14 mouse cellular contexts compared by ENCODE assay signal in genomic region chr5:92220287-92220902, GRCm38 (mm10). TPM values are rescaled to one million over a fixed set of nuclear protein-coding genes. Genes with fewer than 3 reads are reported as not detected.
DNase-seq lines count a peak whose midpoint lies in the region; ATAC-seq lines count a peak whose summit lies in the region.
"Had no signal": no experiment of that assay in that cellular context is flagged by ENCODE, and none has a peak within 500 bp of the region (broad histone marks: within the 10 kb centered on the region; RNA-seq: fewer than 3 reads in every experiment).

No protein-coding gene starts in this region.

- no peaks in the 10 kb centered on the region for H3K36me3 ChIP-seq in hindbrain, embryonic 14.5 days (replicated peaks; ENCODE audit: control insufficient read depth, insufficient read depth)
- no peaks in the 10 kb centered on the region for H3K36me3 ChIP-seq in hindbrain, embryonic 13.5 days
- H3K36me3 ChIP-seq in midbrain, embryonic 15.5 days (replicated peaks) = no peaks in the 10 kb centered on the region
- no peaks in the 10 kb centered on the region for H3K36me3 ChIP-seq in midbrain, embryonic 11.5 days (ENCODE audit: control insufficient read depth, insufficient read depth, low read length)
- no peaks in the 10 kb centered on the region for H3K36me3 ChIP-seq in forebrain, embryonic 10.5 days (replicated peaks)
- H3K36me3 ChIP-seq in forebrain, embryonic 15.5 days = no peaks in the 10 kb centered on the region
- H3K36me3 ChIP-seq: heart, embryonic 15.5 days; limb, embryonic 12.5 days; lung, embryonic 15.5 days had no signal

- DNase-seq in hindbrain, embryonic 14.5 days (ENCODE audit: low spot score) = no peak
- DNase-seq in midbrain, embryonic 11.5 days (ENCODE audit: low spot score, missing footprints) = no peak
- peak; percentile 35 to 40 for DNase-seq in cerebellum, postnatal 36 days
- DNase-seq in ovary, postnatal 10 days (ENCODE audit: low spot score) = no peak
- DNase-seq in forebrain, embryonic 10.5 days (ENCODE audit: extremely low spot score, low spot score) = no peak
- DNase-seq: thymus, postnatal 25 days had no signal

- 92% methylated on average over 8 of the region's 8 CpGs for WGBS in hindbrain, embryonic 14.5 days
- WGBS in hindbrain, embryonic 13.5 days = 91% methylated on average over 8 of the region's 8 CpGs
- WGBS in midbrain, embryonic 15.5 days = 94% methylated on average over 8 of the region's 8 CpGs
- WGBS in midbrain, embryonic 11.5 days = 95% methylated on average over 8 of the region's 8 CpGs
- WGBS in forebrain, embryonic 10.5 days = 90% methylated on average over 8 of the region's 8 CpGs
- 92% methylated on average over 8 of the region's 8 CpGs for WGBS in forebrain, embryonic 15.5 days

- no peaks in the 10 kb centered on the region for H3K9me3 ChIP-seq in hindbrain, embryonic 14.5 days (ENCODE audit: control insufficient read depth, low read length)
- no peaks in the 10 kb centered on the region for H3K9me3 ChIP-seq in hindbrain, embryonic 13.5 days
- H3K9me3 ChIP-seq in midbrain, embryonic 15.5 days = no peaks in the 10 kb centered on the region
- no peaks in the 10 kb centered on the region for H3K9me3 ChIP-seq in midbrain, embryonic 11.5 days (ENCODE audit: control insufficient read depth, low read length)
- H3K9me3 ChIP-seq in forebrain, embryonic 10.5 days = no peaks in the 10 kb centered on the region
- no peaks in the 10 kb centered on the region for H3K9me3 ChIP-seq in forebrain, embryonic 15.5 days
- H3K9me3 ChIP-seq: heart, embryonic 15.5 days; limb, embryonic 12.5 days; lung, embryonic 15.5 days had no signal

- no peaks in the 10 kb centered on the region for H3K27me3 ChIP-seq in hindbrain, embryonic 14.5 days (ENCODE audit: control insufficient read depth, insufficient read depth, low read length)
- H3K27me3 ChIP-seq in hindbrain, embryonic 13.5 days = no peaks in the 10 kb centered on the region
- no peaks in the 10 kb centered on the region for H3K27me3 ChIP-seq in midbrain, embryonic 15.5 days (replicated peaks)
- H3K27me3 ChIP-seq in midbrain, embryonic 11.5 days (ENCODE audit: control insufficient read depth, insufficient read depth, low read length) = no peaks in the 10 kb centered on the region
- H3K27me3 ChIP-seq in forebrain, embryonic 10.5 days (ENCODE audit: poor library complexity, severe bottlenecking) = no peaks in the 10 kb centered on the region
- no peaks in the 10 kb centered on the region for H3K27me3 ChIP-seq in forebrain, embryonic 15.5 days
- H3K27me3 ChIP-seq: heart, embryonic 15.5 days; limb, embryonic 12.5 days; lung, embryonic 15.5 days had no signal

- no peak overlapping the region for H3K4me3 ChIP-seq in hindbrain, embryonic 14.5 days (replicated peaks; ENCODE audit: low read length)
- no peak overlapping the region for H3K4me3 ChIP-seq in hindbrain, embryonic 13.5 days
- H3K4me3 ChIP-seq in midbrain, embryonic 15.5 days = no peak overlapping the region
- H3K4me3 ChIP-seq in midbrain, embryonic 11.5 days (ENCODE audit: low read depth, low read length) = no peak overlapping the region
- no peak overlapping the region for H3K4me3 ChIP-seq in forebrain, embryonic 10.5 days
- no peak overlapping the region for H3K4me3 ChIP-seq in forebrain, embryonic 15.5 days
- H3K4me3 ChIP-seq: heart, embryonic 15.5 days; limb, embryonic 12.5 days; lung, embryonic 15.5 days had no signal

- no peak for ATAC-seq in hindbrain, embryonic 14.5 days (ENCODE audit: low FRiP score)
- ATAC-seq in hindbrain, embryonic 13.5 days (ENCODE audit: low FRiP score) = no peak
- no peak for ATAC-seq in midbrain, embryonic 15.5 days (replicated peaks)
- ATAC-seq in midbrain, embryonic 11.5 days (ENCODE audit: low FRiP score) = no peak
- ATAC-seq in forebrain, embryonic 15.5 days (replicated peaks) = no peak
- ATAC-seq: activated CD4-positive, CD25-positive, alpha-beta regulatory T cell, adult 4 months had no signal

- peak overlapping the region; percentile 80; the same call in 1 of the 2 replicates for H3K27ac ChIP-seq in hindbrain, embryonic 14.5 days
- H3K27ac ChIP-seq in hindbrain, embryonic 13.5 days = no peak overlapping the region
- peak overlapping the region; percentile 53; the same call in 1 of the 2 replicates for H3K27ac ChIP-seq in midbrain, embryonic 15.5 days
- H3K27ac ChIP-seq in midbrain, embryonic 11.5 days (ENCODE audit: low read depth, low read length) = no peak overlapping the region
- H3K27ac ChIP-seq in forebrain, embryonic 10.5 days = no peak overlapping the region
- no peak overlapping the region for H3K27ac ChIP-seq in forebrain, embryonic 15.5 days (replicated peaks)
- H3K27ac ChIP-seq: heart, embryonic 15.5 days; limb, embryonic 12.5 days; lung, embryonic 15.5 days had no signal

- no peak overlapping the region for H3K4me2 ChIP-seq in hindbrain, embryonic 14.5 days (replicated peaks)
- H3K4me2 ChIP-seq in hindbrain, embryonic 13.5 days = no peak overlapping the region
- H3K4me2 ChIP-seq in midbrain, embryonic 15.5 days = no peak overlapping the region
- H3K4me2 ChIP-seq in midbrain, embryonic 11.5 days = no peak overlapping the region
- no peak overlapping the region for H3K4me2 ChIP-seq in forebrain, embryonic 15.5 days (replicated peaks)
- H3K4me2 ChIP-seq: heart, embryonic 15.5 days; limb, embryonic 12.5 days; lung, embryonic 15.5 days had no signal

- no peak overlapping the region for H3K9ac ChIP-seq in hindbrain, embryonic 14.5 days
- H3K9ac ChIP-seq in hindbrain, embryonic 13.5 days = no peak overlapping the region
- no peak overlapping the region for H3K9ac ChIP-seq in midbrain, embryonic 15.5 days
- H3K9ac ChIP-seq in midbrain, embryonic 11.5 days (ENCODE audit: low read length) = no peak overlapping the region
- no peak overlapping the region for H3K9ac ChIP-seq in forebrain, embryonic 15.5 days (replicated peaks)
- H3K9ac ChIP-seq: heart, embryonic 15.5 days; limb, embryonic 12.5 days; lung, embryonic 15.5 days had no signal

- peaks cover 13% of the 10 kb centered on the region for H3K4me1 ChIP-seq in hindbrain, embryonic 14.5 days (replicated peaks; ENCODE audit: control insufficient read depth, insufficient read depth, low read length)
- H3K4me1 ChIP-seq in hindbrain, embryonic 13.5 days (replicated peaks) = peaks cover 18% of the 10 kb centered on the region
- H3K4me1 ChIP-seq in midbrain, embryonic 15.5 days = peaks cover 13% of the 10 kb centered on the region
- H3K4me1 ChIP-seq in midbrain, embryonic 11.5 days (ENCODE audit: control insufficient read depth, insufficient read depth, low read length) = peaks cover 6% of the 10 kb centered on the region; the same call in 1 of the 2 replicates
- peaks cover 9% of the 10 kb centered on the region; the same call in 1 of the 2 replicates for H3K4me1 ChIP-seq in forebrain, embryonic 10.5 days
- H3K4me1 ChIP-seq in forebrain, embryonic 15.5 days = peaks cover 5% of the 10 kb centered on the region; the same call in 1 of the 2 replicates
- H3K4me1 ChIP-seq: heart, embryonic 15.5 days; limb, embryonic 12.5 days; lung, embryonic 15.5 days had no signal

RNA-seq across cellular contexts. Expression of gene U90926, which starts 5.2 kb away (rescaled TPM):
- polyA plus RNA-seq in hindbrain, embryonic 14.5 days (2014; fragmentation: Nextera tagmentation; extraction: Ambion mirVana) = not detected in 2 replicates
- not detected in 2 replicates for polyA plus RNA-seq in hindbrain, embryonic 13.5 days (2015; fragmentation: Nextera tagmentation; extraction: Ambion mirVana)
- not detected in 2 replicates for polyA plus RNA-seq in midbrain, embryonic 15.5 days (2015; fragmentation: Nextera tagmentation; extraction: Ambion mirVana)
- polyA plus RNA-seq in midbrain, embryonic 11.5 days (2014; fragmentation: Nextera tagmentation; extraction: Ambion mirVana) = not detected in 2 replicates
- not detected in 2 replicates for polyA plus RNA-seq in forebrain, embryonic 10.5 days (2016; fragmentation: Nextera tagmentation; extraction: Ambion mirVana)
- not detected in 2 replicates for polyA plus RNA-seq in forebrain, embryonic 15.5 days (2015; fragmentation: Nextera tagmentation; extraction: Ambion mirVana)
- polyA plus RNA-seq: activated CD4-positive, CD25-positive, alpha-beta regulatory T cell, adult 4 months; heart, embryonic 15.5 days; limb, embryonic 12.5 days; lung, embryonic 15.5 days; spleen, adult 2 months had no signal

RNA-seq across cellular contexts. Expression of gene Ppef2, which starts 35.7 kb away (rescaled TPM):
- polyA plus RNA-seq in hindbrain, embryonic 14.5 days (2014; fragmentation: Nextera tagmentation; extraction: Ambion mirVana) = 0.34 and 0.84 TPM in 2 replicates
- polyA plus RNA-seq in hindbrain, embryonic 13.5 days (2015; fragmentation: Nextera tagmentation; extraction: Ambion mirVana) = 0.32 and 0.70 TPM in 2 replicates
- 0.50 and 0.99 TPM in 2 replicates for polyA plus RNA-seq in midbrain, embryonic 15.5 days (2015; fragmentation: Nextera tagmentation; extraction: Ambion mirVana)
- 0.17 TPM in 1 of 2 replicates, not detected in the other for polyA plus RNA-seq in midbrain, embryonic 11.5 days (2014; fragmentation: Nextera tagmentation; extraction: Ambion mirVana)
- 0.23 TPM in 1 of 2 replicates, not detected in the other for polyA plus RNA-seq in forebrain, embryonic 10.5 days (2016; fragmentation: Nextera tagmentation; extraction: Ambion mirVana)
- polyA plus RNA-seq in forebrain, embryonic 15.5 days (2015; fragmentation: Nextera tagmentation; extraction: Ambion mirVana) = 0.09 and 0.22 TPM in 2 replicates
- polyA plus RNA-seq: heart, embryonic 15.5 days; limb, embryonic 12.5 days had no signal

RNA-seq across cellular contexts. Expression of gene Naaa, which starts 57.6 kb away (rescaled TPM):
- 22.1 and 25.1 TPM in 2 replicates for polyA plus RNA-seq in hindbrain, embryonic 14.5 days (2014; fragmentation: Nextera tagmentation; extraction: Ambion mirVana)
- 15.0 and 19.2 TPM in 2 replicates for polyA plus RNA-seq in hindbrain, embryonic 13.5 days (2015; fragmentation: Nextera tagmentation; extraction: Ambion mirVana)
- 16.4 and 17.7 TPM in 2 replicates for polyA plus RNA-seq in midbrain, embryonic 15.5 days (2015; fragmentation: Nextera tagmentation; extraction: Ambion mirVana)
- polyA plus RNA-seq in midbrain, embryonic 11.5 days (2014; fragmentation: Nextera tagmentation; extraction: Ambion mirVana) = 4.6 and 5.4 TPM in 2 replicates
- polyA plus RNA-seq in forebrain, embryonic 10.5 days (2016; fragmentation: Nextera tagmentation; extraction: Ambion mirVana) = 2.6 and 3.3 TPM in 2 replicates
- polyA plus RNA-seq in forebrain, embryonic 15.5 days (2015; fragmentation: Nextera tagmentation; extraction: Ambion mirVana) = 7.6 and 11.5 TPM in 2 replicates

Comparison
In these comparisons a context has a peak if more than half of its experiments do, and no peak if none do; other contexts are left out.
1. H3K27ac ChIP-seq: peak in hindbrain, embryonic 14.5 days (single experiment) and midbrain, embryonic 15.5 days (single experiment); none in hindbrain, embryonic 13.5 days (single experiment), midbrain, embryonic 11.5 days (single experiment), forebrain, embryonic 10.5 days (single experiment) and forebrain, embryonic 15.5 days (single experiment).
2. DNase-seq: peak in cerebellum, postnatal 36 days (2 of 2); none in hindbrain, embryonic 14.5 days (single experiment), midbrain, embryonic 11.5 days (single experiment), ovary, postnatal 10 days (single experiment) and forebrain, embryonic 10.5 days (single experiment).